Mouse (Mus musculus): ENCODE measurements around the gene Peg10.
"Not testable (repeated sequence)": the region's sequence is repeated elsewhere in the genome, so short reads cannot be mapped to it uniquely, and the experiment has no call there.

Gene Peg10

GRCm38 (mm10) chr6:4747677-4748505 lies 785 bp downstream of the Peg10 start:
- peak; percentile 23; the same call in 1 of the 2 replicates for ATAC-seq (ENCODE audit: insufficient number of reproducible peaks, low FRiP score, low TSS enrichment)

GRCm38 (mm10) chr6:4748506-4748961 lies 1.4 kb downstream of the Peg10 start:
- peak; percentile 26; the same call in 1 of the 2 replicates for ATAC-seq (ENCODE audit: insufficient number of reproducible peaks, low FRiP score, low TSS enrichment)

- peak; percentile 90 for ATAC-seq (ENCODE audit: insufficient number of reproducible peaks, low FRiP score, low TSS enrichment)
Observed at GRCm38 (mm10) chr6:4749091-4749490, 2.0 kb downstream of the Peg10 start.

- ATAC-seq (ENCODE audit: insufficient number of reproducible peaks, low FRiP score, low TSS enrichment), result no peak
Observed at GRCm38 (mm10) chr6:4751355-4751754, 4.2 kb downstream of the Peg10 start.

GRCm38 (mm10) chr6:4754286-4754685 lies 7.2 kb downstream of the Peg10 start:
- no peak for ATAC-seq (ENCODE audit: insufficient number of reproducible peaks, low FRiP score, low TSS enrichment)

- no peak for ATAC-seq (ENCODE audit: insufficient number of reproducible peaks, low FRiP score, low TSS enrichment)
Observed at GRCm38 (mm10) chr6:4754886-4755285, 7.8 kb downstream of the Peg10 start.

- not testable (repeated sequence) for ATAC-seq (ENCODE audit: insufficient number of reproducible peaks, low FRiP score, low TSS enrichment)
Observed at GRCm38 (mm10) chr6:4761415-4762142, 14.5 kb downstream of the Peg10 start.

- ATAC-seq (ENCODE audit: insufficient number of reproducible peaks, low FRiP score, low TSS enrichment), result peak; percentile 96
Observed at GRCm38 (mm10) chr6:4762252-4762651, 15.1 kb downstream of the Peg10 start.

GRCm38 (mm10) chr6:4796281-4796680 lies 49.2 kb downstream of the Peg10 start:
- no peak for ATAC-seq (ENCODE audit: insufficient number of reproducible peaks, low FRiP score, low TSS enrichment)

- not testable (repeated sequence) for ATAC-seq (ENCODE audit: insufficient number of reproducible peaks, low FRiP score, low TSS enrichment)
Observed at GRCm38 (mm10) chr6:4797317-4797716, 50.2 kb downstream of the Peg10 start.

- no peak for ATAC-seq (ENCODE audit: insufficient number of reproducible peaks, low FRiP score, low TSS enrichment)
Observed at GRCm38 (mm10) chr6:4798382-4798781, 51.3 kb downstream of the Peg10 start.

- no peak for ATAC-seq (ENCODE audit: insufficient number of reproducible peaks, low FRiP score, low TSS enrichment)
Observed at GRCm38 (mm10) chr6:4799359-4799758, 52.3 kb downstream of the Peg10 start.

GRCm38 (mm10) chr6:4806981-4807380 lies 59.9 kb downstream of the Peg10 start:
- ATAC-seq (ENCODE audit: insufficient number of reproducible peaks, low FRiP score, low TSS enrichment), result no peak

All from cerebellum, adult (tissue).